In genomic region chr10:73552831-73553230, GRCm38 (mm10) we compare ENCODE assay signal across 10 mouse cellular contexts.
DNase-seq lines count a peak whose midpoint lies in the region; ATAC-seq and TF ChIP-seq lines count a peak whose summit lies in the region.
"Had no signal": no experiment of that assay in that cellular context is flagged by ENCODE, and none has a peak within 500 bp of the region (broad histone marks: within the 10 kb centered on the region; RNA-seq: fewer than 3 reads in every experiment).

No protein-coding gene starts in this region.

- H3K36me3 ChIP-seq in midbrain, postnatal 0 days (ENCODE audit: insufficient read depth, low read length): no peaks in the 10 kb centered on the region
- no peaks in the 10 kb centered on the region for H3K36me3 ChIP-seq in midbrain, embryonic 16.5 days (ENCODE audit: control insufficient read depth, insufficient read depth, low read length)
- no peaks in the 10 kb centered on the region for H3K36me3 ChIP-seq in heart, embryonic 10.5 days
- no peaks in the 10 kb centered on the region for H3K36me3 ChIP-seq in forebrain, embryonic 11.5 days (ENCODE audit: control insufficient read depth, insufficient read depth, low read length)
- H3K36me3 ChIP-seq: G1E had no signal

- no peaks in the 10 kb centered on the region for H3K4me1 ChIP-seq in midbrain, postnatal 0 days (ENCODE audit: insufficient read depth, low read length)
- no peaks in the 10 kb centered on the region for H3K4me1 ChIP-seq in midbrain, embryonic 16.5 days (ENCODE audit: control insufficient read depth, insufficient read depth, low read length)
- no peaks in the 10 kb centered on the region for H3K4me1 ChIP-seq in heart, embryonic 10.5 days
- no peaks in the 10 kb centered on the region for H3K4me1 ChIP-seq in forebrain, embryonic 11.5 days (replicated peaks; ENCODE audit: control insufficient read depth, insufficient read depth, low read length)

- intact Hi-C loops in gastrocnemius, adult 2 months (cut with DNase I): no loop called here

- H3K9me3 ChIP-seq in midbrain, postnatal 0 days (ENCODE audit: low read length): no peaks in the 10 kb centered on the region
- no peaks in the 10 kb centered on the region for H3K9me3 ChIP-seq in midbrain, embryonic 16.5 days (replicated peaks; ENCODE audit: control insufficient read depth, low read length, poor library complexity, severe bottlenecking)
- no peaks in the 10 kb centered on the region for H3K9me3 ChIP-seq in heart, embryonic 10.5 days
- no peaks in the 10 kb centered on the region for H3K9me3 ChIP-seq in forebrain, embryonic 11.5 days (ENCODE audit: control insufficient read depth, low read length)

- H3K9ac ChIP-seq in midbrain, postnatal 0 days (replicated peaks; ENCODE audit: low read length, poor library complexity, severe bottlenecking): no peak overlapping the region
- no peak overlapping the region for H3K9ac ChIP-seq in midbrain, embryonic 16.5 days (ENCODE audit: low read depth, low read length)
- H3K9ac ChIP-seq in forebrain, embryonic 11.5 days (ENCODE audit: low read length): no peak overlapping the region

- H3K4me3 ChIP-seq in gastrocnemius, adult 2 months: no peak overlapping the region
- H3K4me3 ChIP-seq in midbrain, postnatal 0 days (ENCODE audit: low read depth, low read length): no peak overlapping the region
- no peak overlapping the region for H3K4me3 ChIP-seq in midbrain, embryonic 16.5 days (ENCODE audit: low read depth, low read length)
- H3K4me3 ChIP-seq in heart, embryonic 10.5 days: no peak overlapping the region
- no peak overlapping the region for H3K4me3 ChIP-seq in forebrain, embryonic 11.5 days (ENCODE audit: low read depth, low read length)

- no peak for DNase-seq in gastrocnemius, adult 2 months
- no peak for DNase-seq in gastrocnemius, postnatal 4 days (ENCODE audit: low spot score in 2 of 2)
- no peak for DNase-seq in midbrain, postnatal 0 days (ENCODE audit: low spot score)
- DNase-seq in cerebellum, postnatal 10 days: peak; percentile 45 to 51
- DNase-seq in right cerebral cortex, postnatal 25 days: peak; percentile 7
- no peak for DNase-seq in heart, embryonic 10.5 days (ENCODE audit: low spot score)
- no peak for DNase-seq in forebrain, embryonic 11.5 days (ENCODE audit: low spot score)
- DNase-seq: thymus, postnatal 36 days had no signal

- no peak overlapping the region for H3K4me2 ChIP-seq in midbrain, postnatal 0 days (ENCODE audit: low read depth, low read length, poor library complexity, severe bottlenecking)
- no peak overlapping the region for H3K4me2 ChIP-seq in midbrain, embryonic 16.5 days (ENCODE audit: low read length)
- H3K4me2 ChIP-seq in forebrain, embryonic 11.5 days (ENCODE audit: low read depth, low read length, severe bottlenecking): no peak overlapping the region

- H3K27ac ChIP-seq in gastrocnemius, adult 2 months: no peak overlapping the region
- no peak overlapping the region for H3K27ac ChIP-seq in midbrain, postnatal 0 days (ENCODE audit: low read depth, low read length)
- no peak overlapping the region for H3K27ac ChIP-seq in midbrain, embryonic 16.5 days (ENCODE audit: low read length)
- no peak overlapping the region for H3K27ac ChIP-seq in heart, embryonic 10.5 days
- no peak overlapping the region for H3K27ac ChIP-seq in forebrain, embryonic 11.5 days (ENCODE audit: low read depth, low read length)

- no peaks in the 10 kb centered on the region for H3K27me3 ChIP-seq in midbrain, postnatal 0 days (ENCODE audit: insufficient read depth, low read length)
- no peaks in the 10 kb centered on the region for H3K27me3 ChIP-seq in midbrain, embryonic 16.5 days (ENCODE audit: control insufficient read depth, insufficient read depth, low read depth, low read length)
- H3K27me3 ChIP-seq in heart, embryonic 10.5 days (ENCODE audit: insufficient read depth, poor library complexity, severe bottlenecking): no peaks in the 10 kb centered on the region
- no peaks in the 10 kb centered on the region for H3K27me3 ChIP-seq in forebrain, embryonic 11.5 days (ENCODE audit: control insufficient read depth, insufficient read depth, low read length)

- TF ChIP-seq CTCF in gastrocnemius, adult 2 months (IDR thresholded peaks at IDR 0.05): peak; percentile 33
- peak; percentile 35 for TF ChIP-seq CTCF in midbrain, postnatal 0 days (IDR thresholded peaks at IDR 0.05)

- WGBS in midbrain, postnatal 0 days: 93% methylated on average over 10 of the region's 10 CpGs
- WGBS in midbrain, embryonic 16.5 days: 93% methylated on average over 10 of the region's 10 CpGs
- 90% methylated on average over 10 of the region's 10 CpGs for WGBS in heart, embryonic 10.5 days
- 94% methylated on average over 10 of the region's 10 CpGs for WGBS in forebrain, embryonic 11.5 days

- no peak for ATAC-seq in midbrain, postnatal 0 days (ENCODE audit: low FRiP score)
- ATAC-seq in midbrain, embryonic 16.5 days: no peak
- ATAC-seq in forebrain, embryonic 11.5 days (replicated peaks; ENCODE audit: low FRiP score): no peak

Comparison
In these comparisons a context has a peak if more than half of its experiments do, and no peak if none do; other contexts are left out.
1. DNase-seq: peak in cerebellum, postnatal 10 days (2 of 2) and right cerebral cortex, postnatal 25 days (single experiment); none in gastrocnemius, adult 2 months (single experiment), gastrocnemius, postnatal 4 days (0 of 2), midbrain, postnatal 0 days (single experiment), heart, embryonic 10.5 days (single experiment) and forebrain, embryonic 11.5 days (single experiment).